Mouse (Mus musculus) erythroid progenitor cell, adult 5-6 weeks (primary cell): ENCODE measurements around the gene Zfp871. TPM values are rescaled to one million over a fixed set of nuclear protein-coding genes. Genes with fewer than 3 reads are reported as not detected.
A peak's percentile ranks its signal among the peaks of the same experiment; 100 is the strongest.

ENCODE experiments used
- ATAC-seq: replicated peaks from 2 replicates; pipeline ENCODE4 v1.8.0; 2016; ENCODE audit warnings: moderate number of reproducible peaks, mild to moderate bottlenecking, moderate TSS enrichment, inconsistent platforms; ENCODE audit not compliant: poor library complexity, low FRiP score, severe bottlenecking
- total RNA-seq, 2 experiments: library from RNA; stranded (forward) in 1 of 2; stranded (reverse) in 1 of 2; fragments of 150-400 nt in 1 of 2; fragments of 186-747, 209-891 nt in 1 of 2; gene quantifications; 2 replicates each; pipeline versions ENCODE4 v1.2.3 to v1.2.4; 2015 to 2017; ENCODE audit warnings: low replicate concordance in 2 of 2

The Zfp871 gene
- total RNA-seq (2015; ENCODE audit: low replicate concordance) (67.1 and 71.0 TPM in 2 replicates), total RNA-seq (2017; ENCODE audit: low replicate concordance) (39.3 and 51.0 TPM in 2 replicates)

DNA sequence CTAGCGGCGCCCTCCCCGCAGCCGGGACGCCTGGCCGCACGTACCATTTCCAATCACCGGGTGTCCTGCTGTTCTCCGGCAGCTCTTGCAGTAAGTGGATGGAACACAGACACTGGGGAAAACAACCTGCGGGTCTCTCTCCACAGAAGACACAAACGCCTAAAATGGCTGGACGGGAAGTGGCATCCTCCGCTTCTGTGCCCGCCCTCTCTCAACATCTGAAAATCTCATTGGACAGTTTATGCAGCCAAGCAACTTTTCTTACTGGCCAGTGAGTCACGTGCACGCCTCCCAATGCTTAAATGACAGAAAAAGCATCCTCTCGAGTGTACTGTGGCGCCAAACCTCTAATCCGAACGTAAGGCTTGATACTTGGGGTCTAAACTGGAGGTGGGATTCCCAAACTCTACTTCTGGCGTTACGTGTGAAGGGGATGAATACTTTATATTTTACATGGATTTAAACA, at the start of gene Zfp871:
Gene Zfp871, minus strand, starts transcription at position 194 of the 466 bp plus-strand sequence.
- peak; percentile 98 for ATAC-seq

DNA sequence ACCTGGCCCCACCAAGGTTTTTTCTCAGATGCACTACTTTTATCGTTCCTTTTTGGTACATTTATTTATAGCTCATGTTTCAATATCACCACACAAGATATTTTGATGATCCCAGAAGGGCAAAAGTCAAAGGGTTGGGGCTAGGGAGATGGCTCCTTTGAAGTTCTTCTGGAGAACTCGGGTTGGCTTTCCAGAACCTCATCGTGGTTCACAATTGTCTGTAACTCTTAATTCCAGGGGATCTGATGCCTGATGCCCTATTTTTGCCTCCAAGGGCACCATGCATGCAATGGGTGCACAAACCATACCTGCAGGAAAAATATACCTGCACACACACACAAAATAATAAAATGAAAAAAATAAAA, 42.3 kb upstream of the Zfp871 start:
- ATAC-seq = no peak

DNA sequence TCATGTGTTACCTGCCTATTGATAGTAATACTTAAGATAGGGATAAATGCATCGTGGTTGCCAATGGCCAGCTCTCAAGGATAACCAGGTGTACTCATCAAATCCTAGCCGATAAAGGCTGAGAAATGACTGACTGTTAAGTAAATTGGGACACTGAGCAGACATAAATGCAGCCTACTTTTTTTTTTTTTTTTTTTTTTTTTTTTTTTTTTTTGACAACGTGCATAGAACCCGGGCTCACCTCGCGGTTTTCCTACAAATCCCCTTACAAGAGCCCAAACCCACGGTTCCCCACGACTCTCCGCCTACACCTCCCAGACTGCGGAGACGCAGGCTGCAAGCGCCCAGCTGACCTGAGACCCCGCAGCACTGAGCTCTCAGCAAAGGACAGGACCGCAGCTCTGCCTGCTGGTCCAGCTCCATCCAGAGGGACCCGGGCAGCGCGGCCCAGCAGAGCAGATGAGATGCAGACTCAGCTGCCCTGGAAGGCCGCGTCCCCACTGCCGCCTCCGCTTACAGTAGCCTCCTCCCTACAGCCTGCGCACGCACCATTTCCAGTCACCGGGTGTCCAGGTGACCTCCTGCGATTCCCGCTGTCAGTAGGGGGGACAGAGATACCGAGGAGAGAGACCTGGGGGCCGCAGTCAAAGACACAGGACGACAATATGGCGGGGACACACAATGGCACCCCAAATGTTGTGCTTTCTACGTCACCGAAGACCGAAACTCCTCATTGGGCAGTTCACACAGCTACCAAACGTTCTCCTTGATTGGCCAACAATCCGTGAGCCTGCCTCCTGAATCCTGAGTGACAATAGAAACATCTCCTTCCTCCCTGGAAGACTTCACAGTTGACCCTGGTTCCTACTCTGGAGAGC, 41.7 kb upstream of the Zfp871 start, which contains the start of gene Zfp799:
Gene Zfp799, minus strand, starts transcription at position 722 of the 878 bp plus-strand sequence.
- peak; percentile 85 for ATAC-seq

GRCm38 (mm10) chr17:32816074-32816784, 28.1 kb upstream of the Zfp871 start:
- no peak for ATAC-seq

DNA sequence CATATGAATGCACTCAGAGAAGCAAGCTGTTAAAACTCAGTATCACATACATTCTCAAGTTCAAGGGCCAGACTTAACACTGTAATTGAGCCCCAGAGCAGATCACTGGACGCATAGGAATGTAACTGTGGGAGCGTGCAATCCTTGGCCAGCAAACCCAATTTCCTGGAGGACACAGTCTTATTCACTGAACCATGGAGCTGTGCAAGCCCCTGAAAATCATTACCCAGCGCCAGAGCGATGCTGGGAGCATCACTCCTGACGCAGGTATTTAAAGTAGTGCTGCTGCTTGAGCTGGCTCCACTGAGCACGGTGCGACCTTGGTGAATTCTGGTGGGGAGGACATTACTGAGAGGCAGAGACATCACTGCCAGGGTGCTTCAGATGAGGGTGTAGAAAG, 26.0 kb upstream of the Zfp871 start:
- no peak for ATAC-seq

- ATAC-seq = no peak
Measured at GRCm38 (mm10) chr17:32810648-32811047, 22.6 kb upstream of the Zfp871 start.

DNA sequence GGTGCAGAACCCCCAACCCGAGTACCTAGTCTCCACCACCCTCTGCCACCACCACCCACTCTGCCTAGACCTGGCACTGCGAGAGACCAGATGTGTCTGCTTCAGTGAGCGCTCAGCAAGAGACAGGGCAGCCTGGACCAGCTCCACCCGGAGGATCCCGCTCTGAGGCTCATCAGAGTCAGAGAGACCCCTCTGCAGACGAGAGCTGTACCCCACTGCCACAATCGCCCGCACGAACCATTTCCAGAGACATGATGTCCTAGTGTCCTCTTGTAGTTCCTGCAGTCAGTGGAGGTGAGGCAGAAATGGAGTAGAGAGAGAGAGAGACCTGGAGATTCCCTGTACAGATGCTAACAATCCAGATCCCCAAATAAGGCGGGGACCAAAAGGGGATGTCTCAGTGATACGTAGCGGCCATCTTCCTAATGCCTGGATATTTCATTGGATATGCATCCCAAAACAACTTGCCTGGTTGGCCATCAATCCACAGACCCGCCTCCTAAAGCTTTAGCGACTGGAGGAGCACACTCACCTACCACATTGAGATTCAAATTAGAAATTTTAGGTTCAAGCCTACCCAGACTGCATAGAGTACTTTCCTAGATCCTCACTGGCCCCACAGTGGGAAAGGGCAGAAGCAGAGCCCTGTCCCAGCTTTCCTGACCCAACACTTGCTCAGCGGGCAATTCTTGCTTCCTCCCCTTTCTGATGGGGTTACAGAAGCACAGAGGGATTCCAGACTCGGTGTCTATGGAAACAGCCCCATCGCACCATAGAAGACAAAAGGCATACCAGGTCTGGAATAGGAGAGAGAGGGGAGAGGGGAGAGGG, 21.7 kb upstream of the Zfp871 start, which contains the start of gene Zfp811:
Gene Zfp811, minus strand, starts transcription at position 388 of the 831 bp plus-strand sequence.
- ATAC-seq = no peak

GRCm38 (mm10) chr17:32808921-32809320, 20.8 kb upstream of the Zfp871 start:
- no peak for ATAC-seq

GRCm38 (mm10) chr17:32789244-32789643, 1.2 kb upstream of the Zfp871 start:
- ATAC-seq = no peak

DNA sequence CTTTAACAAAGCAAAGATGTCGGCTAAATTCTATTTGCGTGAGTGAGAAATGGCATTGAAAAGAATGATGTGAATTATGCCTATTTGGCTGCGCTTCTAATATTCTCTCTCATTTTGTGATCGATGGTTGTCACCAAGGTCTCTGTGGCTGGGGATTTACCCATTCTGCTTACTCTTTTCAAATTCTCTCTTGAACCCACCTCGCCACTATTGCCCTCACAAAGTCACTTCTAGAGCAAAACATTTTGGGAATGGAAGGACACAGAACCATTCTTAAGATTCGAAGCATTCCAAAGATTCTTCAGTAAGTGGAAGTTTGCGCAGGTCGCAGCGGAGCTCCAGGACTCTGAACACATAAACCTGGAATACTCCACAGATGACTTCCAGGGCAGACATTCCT, 489 bp upstream of the Zfp871 start:
- ATAC-seq = no peak

- ATAC-seq = peak; percentile 86
Measured at GRCm38 (mm10) chr17:32787436-32788093, 522 bp downstream of the Zfp871 start.

DNA sequence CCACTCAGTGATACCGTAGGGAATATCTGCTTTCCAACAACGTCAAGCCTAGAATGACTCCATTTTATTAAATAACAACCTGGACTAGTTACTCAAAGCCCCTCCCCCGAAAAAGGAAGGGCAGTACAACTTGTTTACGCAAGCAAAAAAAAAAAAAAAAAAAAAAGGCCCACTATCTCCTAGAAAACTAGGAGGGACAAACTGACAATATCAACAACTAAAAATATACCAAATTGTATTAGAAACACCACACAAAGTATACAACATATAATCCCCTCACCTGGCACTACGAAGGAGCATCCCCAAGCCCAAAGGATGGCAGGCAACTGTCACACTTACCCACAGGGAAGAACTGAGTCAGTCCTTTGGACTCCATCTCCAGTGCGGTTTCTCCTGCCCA, 1.1 kb downstream of the Zfp871 start:
- ATAC-seq = no peak

DNA sequence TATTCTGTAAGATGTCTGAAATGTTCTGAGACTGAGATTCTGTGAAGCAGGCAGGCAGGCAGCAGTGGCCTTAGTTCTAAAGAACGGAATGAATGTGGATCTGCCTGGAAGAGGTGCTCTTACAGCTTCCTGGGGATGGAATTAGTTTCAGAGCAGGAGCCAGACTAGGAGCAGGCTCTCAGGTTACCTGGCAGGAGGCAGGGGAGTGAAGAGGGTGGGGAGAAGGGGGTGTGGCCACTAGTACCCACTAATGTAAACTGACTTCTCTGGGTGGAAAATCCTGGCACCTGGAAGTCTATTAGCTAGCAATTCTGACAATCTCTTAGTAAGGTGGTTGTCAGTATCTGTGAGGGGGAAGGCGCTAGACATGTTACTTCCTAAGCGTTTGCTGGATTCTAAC, 2.4 kb downstream of the Zfp871 start:
- ATAC-seq = no peak

DNA sequence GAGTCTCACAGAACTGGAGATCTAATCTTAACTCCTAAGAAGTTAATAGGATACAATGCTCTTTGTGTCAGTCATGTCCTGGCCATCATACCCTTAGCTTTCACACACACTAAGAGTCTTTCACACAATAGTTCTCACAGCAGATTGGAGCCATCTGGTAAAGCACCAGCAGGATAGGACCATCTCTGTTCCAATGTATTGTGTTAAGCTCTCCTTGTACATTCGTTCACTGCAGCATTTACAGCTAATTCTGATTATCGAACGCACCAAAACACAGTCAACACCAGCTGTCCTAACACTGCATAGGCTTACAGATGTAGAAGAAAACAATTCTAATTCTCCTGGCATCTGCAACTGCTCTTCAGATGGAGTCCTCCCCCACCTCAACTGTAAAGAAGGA, 10.5 kb downstream of the Zfp871 start:
- ATAC-seq = no peak

DNA sequence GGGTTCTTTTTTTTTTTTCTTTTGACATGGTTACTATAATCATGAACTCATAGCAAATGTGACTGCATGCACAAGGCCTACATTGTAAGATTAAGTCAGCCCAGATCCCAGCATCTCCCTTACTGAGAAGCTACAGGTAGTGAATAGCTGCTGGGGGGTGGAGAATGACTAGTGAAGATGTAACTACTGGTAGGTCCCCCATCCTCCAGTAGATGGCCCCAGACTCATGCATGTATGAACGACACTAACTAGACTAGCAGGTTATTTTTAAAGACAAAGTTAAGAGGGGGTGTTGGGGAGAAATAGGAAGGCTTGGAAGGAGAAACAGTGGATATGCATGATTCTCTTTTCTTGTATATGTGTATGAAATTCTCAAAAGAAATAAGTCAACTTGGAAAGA, 16.9 kb downstream of the Zfp871 start:
- no peak for ATAC-seq

GRCm38 (mm10) chr17:32766422-32766821, 21.7 kb downstream of the Zfp871 start:
- ATAC-seq = no peak

- no peak for ATAC-seq
Measured at GRCm38 (mm10) chr17:32757331-32757730, 30.8 kb downstream of the Zfp871 start.

GRCm38 (mm10) chr17:32753634-32754033, 34.5 kb downstream of the Zfp871 start:
- ATAC-seq = no peak

DNA sequence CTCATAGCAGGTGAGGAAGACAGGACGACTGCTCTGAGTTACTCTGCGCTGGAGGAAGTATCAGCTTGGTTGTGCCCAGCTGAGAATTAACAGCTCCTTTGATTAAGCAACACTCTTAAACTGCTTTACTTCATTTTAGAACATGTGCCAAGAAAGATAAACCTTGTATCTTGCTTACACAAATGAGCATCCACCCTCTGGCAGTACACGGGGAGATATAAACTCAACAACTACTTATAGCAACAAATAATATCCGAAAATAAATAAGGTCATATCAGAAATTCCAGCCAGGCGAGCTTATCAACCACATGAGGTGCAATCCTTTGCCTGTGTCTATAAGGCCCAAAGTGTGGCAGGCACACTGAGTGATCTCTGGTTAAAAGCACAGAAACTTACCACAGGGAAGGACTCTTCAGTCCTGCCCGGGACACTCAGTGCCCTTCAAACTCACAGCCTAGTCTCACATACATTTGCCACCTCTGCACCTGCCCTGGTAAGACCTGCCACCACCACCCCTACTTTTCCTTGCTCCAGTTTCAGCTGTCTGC, 35.2 kb downstream of the Zfp871 start:
- ATAC-seq = no peak
